Mouse (Mus musculus) urinary bladder, postnatal 10 days (tissue): ENCODE data around the gene Tmem214.

Experiments used
- DNase-seq: peaks from one replicate; pipeline ENCODE4 v3.0.0; 2022; ENCODE audit warnings: low spot score

Tmem214 gene

DNA sequence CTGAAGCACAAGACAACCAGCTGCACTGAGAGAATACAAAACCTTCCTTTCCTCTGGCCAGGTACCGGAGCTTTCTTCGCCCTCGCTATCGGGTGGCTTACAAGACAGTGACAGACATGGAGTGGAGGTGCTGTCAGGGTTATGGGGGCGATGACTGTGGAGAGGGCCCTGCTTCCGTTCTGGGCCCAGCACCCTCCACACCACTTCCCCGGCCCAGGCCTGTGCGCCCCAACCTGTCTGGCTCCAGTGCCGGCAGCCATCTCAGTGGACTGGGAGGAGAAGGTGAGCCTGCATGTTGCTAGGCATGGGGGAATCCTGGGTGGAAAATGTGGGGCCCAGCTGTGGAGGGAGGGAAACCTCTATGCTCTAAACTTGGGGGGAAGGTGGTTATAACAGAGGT, 47.6 kb downstream of the Tmem214 start:
- DNase-seq = no peak

- DNase-seq = no peak
Measured at GRCm38 (mm10) chr5:30915974-30916433, 48.2 kb downstream of the Tmem214 start.

DNA sequence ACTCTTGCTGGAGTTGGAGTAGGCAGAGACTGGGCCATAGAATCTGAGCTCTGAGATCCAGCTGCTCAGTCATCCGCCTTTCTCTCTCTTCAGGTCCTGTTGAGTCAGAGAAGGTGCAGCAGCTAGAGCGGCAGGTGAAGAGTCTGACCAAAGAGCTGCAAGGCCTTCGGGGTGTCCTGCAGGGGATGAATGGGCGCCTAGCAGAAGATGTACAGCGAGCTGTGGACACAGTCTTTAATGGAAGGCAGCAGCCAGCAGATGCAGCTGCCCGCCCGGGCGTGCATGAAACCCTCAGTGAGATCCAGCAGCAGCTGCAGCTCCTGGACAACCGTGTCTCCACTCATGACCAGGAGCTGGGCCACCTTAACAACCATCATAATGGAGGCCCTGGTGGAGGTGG, 49.0 kb downstream of the Tmem214 start:
- no peak for DNase-seq

DNA sequence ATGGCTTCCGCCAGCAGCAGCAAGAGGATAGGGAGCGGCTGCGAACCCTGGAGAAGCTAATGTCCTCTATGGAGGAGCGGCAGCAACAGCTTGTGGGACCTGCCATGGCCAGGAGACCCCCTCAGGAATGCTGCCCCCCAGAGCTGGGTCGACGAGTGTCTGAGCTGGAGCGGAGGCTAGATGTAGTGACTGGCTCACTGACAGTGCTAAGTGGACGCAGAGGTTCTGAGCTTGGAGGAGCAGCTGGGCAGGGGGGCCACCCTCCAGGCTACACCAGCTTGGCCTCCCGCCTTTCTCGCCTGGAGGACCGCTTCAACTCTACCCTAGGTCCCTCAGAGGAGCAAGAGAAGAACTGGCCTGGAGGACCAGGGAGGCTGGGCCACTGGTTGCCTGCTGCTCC, 49.5 kb downstream of the Tmem214 start:
- no peak for DNase-seq

DNA sequence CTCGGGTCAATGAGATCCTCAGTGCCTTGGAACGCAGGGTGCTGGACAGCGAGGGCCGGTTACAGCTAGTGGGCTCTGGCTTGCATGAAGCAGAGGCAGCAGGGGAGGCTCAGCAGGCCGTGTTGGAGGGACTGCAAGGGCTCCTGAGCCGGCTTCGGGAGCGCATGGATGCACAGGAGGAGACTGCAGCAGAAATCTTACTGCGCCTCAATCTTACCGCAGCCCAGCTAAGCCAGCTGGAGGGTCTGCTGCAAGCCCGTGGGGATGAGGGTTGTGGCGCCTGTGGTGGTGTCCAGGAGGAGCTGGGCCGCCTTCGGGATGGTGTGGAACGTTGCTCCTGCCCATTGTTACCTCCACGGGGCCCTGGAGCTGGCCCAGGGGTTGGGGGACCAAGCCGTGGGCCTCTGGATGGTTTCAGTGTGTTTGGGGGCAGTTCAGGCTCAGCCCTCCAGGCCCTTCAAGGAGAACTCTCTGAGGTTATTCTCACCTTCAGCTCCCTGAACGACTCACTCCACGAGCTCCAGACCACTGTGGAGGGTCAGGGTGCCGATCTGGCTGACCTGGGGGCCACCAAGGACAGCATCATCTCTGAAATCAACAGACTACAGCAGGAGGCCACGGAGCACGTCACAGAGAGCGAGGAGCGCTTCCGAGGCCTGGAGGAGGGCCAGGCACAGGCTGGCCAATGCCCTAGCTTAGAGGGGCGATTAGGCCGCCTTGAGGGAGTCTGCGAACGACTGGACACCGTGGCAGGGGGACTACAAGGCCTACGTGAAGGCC, 50.3 kb downstream of the Tmem214 start:
- no peak for DNase-seq

DNA sequence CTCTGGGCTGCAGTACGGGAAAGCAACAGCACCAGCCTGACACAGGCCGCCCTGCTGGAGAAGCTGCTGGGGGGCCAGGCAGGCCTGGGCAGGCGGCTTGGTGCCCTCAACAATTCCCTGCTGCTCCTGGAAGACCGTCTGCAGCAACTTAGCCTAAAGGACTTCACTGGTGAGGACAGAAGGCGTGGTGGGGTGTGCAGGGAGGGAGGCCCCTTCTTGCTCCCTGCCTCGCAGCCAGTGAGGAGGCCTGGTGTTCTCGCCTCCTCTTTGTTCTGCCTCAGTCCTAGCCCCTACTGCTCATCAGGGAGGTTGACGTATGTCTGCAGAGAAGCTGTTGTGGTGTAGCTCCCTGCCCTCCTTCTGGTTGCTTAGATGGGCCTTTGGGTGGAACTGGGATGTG, 50.9 kb downstream of the Tmem214 start:
- no peak for DNase-seq

DNA sequence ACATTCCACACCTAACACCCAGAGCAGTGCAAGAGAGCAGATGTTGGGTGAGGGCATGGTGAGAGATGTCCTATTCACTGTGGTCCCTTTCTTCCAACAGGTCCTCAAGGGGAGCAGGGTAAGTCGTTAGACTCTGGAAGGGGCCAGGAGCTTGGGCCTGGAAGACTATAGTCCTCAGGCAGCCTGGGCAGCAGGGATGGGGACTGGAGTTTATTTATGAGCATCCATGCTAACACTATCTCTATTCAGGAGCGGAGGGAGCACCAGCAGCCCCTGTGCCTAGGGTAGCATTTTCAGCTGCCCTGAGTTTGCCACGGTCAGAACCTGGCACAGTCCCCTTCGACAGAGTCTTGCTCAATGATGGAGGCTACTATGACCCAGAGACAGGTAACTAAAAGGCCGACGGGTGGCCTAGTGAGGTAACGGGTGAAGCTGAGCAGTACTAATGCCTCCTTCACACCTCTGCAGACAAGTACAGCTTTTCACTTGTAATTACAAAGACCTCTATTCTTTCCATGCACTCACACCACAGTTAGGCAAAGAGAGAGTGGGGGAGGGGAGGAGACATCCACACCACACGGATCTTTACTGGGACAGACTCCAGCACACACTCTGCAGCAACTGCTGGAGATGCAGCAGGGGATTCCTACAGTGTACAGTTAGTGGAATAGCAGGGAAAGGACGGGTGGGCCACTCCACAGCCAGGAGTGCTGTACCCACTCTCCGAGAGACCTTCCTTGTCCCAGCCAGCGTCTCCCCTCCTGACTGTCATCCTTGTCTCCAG, 52.2 kb downstream of the Tmem214 start:
- no peak for DNase-seq

- no peak for DNase-seq
Measured at GRCm38 (mm10) chr5:30920621-30921020, 52.8 kb downstream of the Tmem214 start.

- peak; percentile 85 for DNase-seq
Measured at GRCm38 (mm10) chr5:30921256-30922033, 53.6 kb downstream of the Tmem214 start, which contains the start of gene Khk. Gene Khk (plus strand): TSS chr5:30921431.

DNA sequence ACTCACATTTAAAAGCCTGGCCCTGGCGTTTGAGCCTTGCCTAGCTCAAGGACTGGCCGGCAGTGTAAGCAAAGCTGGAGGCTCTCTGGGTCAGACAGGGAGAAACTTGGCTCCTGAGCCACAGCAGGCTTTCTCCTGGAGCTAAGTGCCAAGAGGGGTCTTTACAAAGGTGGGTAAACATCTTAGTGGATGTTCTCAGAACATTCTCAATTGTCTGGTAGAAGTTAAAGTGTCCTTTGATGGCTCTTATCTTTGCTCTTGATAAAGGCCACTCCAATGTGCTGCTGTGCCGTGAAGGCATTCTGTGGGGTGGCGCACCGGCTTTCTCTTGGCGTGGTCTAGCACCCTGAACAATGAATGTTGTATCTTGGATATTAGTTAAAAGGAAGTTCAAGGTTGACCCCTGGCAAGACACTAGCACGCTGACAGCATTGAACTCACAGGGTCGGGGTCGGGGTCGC, 54.8 kb downstream of the Tmem214 start:
- no peak for DNase-seq

DNA sequence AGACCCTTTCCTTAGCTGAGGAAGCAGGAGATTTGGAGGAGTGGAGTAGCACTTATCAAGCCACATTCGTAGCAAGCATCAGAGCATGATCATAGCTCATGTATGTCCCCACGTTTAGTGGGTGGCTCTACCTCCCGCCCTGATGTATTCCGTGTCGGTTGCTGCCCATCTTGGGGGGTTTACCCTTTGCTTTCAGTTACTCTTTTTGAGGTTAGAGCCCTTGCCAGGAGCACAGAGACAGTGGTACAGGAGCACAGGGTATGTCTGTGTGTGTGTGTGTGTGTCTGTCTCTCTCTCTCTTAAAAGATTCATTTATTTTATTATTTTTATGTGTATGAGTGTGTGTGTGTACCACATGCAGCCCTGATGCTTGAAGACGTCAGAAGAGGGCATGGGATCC, 55.3 kb downstream of the Tmem214 start:
- DNase-seq = no peak

DNA sequence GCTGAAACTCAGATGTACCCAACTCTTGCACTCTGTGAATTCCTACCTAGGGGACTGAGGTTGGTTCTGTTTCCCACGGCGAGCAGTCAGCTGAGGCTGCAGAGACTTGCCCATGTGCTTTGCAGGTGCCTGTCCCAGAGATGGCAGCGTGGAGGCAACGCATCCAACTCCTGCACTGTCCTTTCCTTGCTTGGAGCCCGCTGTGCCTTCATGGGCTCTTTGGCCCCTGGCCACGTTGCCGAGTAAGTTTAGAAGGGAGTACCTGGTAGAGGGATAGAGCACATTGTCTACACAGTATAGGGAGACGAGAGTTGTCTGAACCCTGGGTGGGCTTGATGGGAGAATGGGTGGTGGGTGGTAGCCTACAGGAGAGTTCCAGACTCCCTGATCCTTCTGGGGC, 56.8 kb downstream of the Tmem214 start:
- no peak for DNase-seq

DNA sequence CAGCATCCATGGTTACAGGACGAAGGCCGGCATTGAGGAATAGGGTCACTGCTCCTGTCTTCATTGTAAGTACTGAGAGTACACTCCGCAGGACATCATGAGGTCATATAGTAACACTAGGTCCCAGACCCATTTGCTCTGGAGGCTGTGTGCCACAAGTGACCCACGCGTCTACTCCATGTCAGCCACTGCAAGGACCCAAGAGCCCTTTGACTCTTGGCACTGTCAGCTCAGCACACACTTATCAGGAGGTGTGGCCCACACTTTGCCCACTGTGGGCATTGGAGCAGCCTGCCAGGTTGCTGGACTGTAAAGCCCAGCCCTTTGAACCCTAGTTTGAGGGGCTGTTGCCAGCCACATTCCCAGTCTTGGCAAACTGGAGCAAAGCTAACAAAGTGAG, 57.4 kb downstream of the Tmem214 start:
- DNase-seq = no peak

GRCm38 (mm10) chr5:30926073-30926472, 58.3 kb downstream of the Tmem214 start:
- no peak for DNase-seq

DNA sequence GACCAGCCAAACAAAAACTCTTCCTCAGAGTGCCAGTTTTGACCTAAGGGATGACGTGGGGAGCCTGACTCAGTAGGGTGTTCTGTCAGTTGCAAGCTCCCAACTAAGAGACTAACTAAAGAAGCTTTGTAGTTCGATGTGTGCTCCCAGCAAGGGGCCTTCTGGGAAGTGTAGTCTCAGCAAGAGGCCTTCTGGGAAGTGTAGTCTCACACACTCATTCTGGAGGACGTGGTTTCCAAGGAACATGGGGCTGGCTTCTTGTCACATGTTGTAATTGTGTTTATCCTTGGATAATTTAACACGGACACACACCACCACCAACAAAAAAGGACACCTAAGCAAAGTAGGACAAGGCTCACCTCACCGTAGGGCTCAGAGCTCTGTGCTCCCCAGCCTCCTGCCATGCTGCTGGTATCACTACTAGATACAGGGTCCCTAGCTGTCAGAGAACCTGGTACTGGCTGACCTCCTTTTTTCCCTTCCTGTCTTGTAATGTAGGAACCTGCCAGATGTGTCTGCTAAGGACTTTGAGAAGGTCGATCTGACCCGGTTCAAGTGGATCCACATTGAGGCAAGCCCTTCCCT, 60.2 kb downstream of the Tmem214 start:
- no peak for DNase-seq
